Mouse (Mus musculus): ENCODE results near the gene Farsa. TPM values are rescaled to one million over a fixed set of nuclear protein-coding genes. Genes with fewer than 3 reads are reported as not detected.
A peak's percentile ranks its signal among the peaks of the same experiment; 100 is the strongest.
"Not testable (repeated sequence)": the region's sequence is repeated elsewhere in the genome, so short reads cannot be mapped to it uniquely, and the experiment has no call there.

Gene Farsa
- total RNA-seq, 2 experiments from 2014 or later: 49.7 to 58.0 TPM

- no peak overlapping the region for H3K27ac ChIP-seq
- peak overlapping the region; percentile 32; the same call in 1 of the 2 replicates for H3K4me3 ChIP-seq
- TF ChIP-seq CTCF (conservative IDR thresholded peaks at IDR 0.05): peak; percentile 88
- peak in 1 of 2 experiments; percentile 68 for DNase-seq (ENCODE audit: low spot score in 2 of 2)
These were observed 33.1 kb upstream of the Farsa start for GRCm38 (mm10) chr8:84823653-84824052.

GRCm38 (mm10) chr8:84825636-84826035 lies 31.2 kb upstream of the Farsa start:
- DNase-seq (ENCODE audit: low spot score in 2 of 2): no peak
- no peak overlapping the region for H3K27ac ChIP-seq
- H3K4me3 ChIP-seq: no peak overlapping the region
- TF ChIP-seq CTCF (conservative IDR thresholded peaks at IDR 0.05): no peak

DNA sequence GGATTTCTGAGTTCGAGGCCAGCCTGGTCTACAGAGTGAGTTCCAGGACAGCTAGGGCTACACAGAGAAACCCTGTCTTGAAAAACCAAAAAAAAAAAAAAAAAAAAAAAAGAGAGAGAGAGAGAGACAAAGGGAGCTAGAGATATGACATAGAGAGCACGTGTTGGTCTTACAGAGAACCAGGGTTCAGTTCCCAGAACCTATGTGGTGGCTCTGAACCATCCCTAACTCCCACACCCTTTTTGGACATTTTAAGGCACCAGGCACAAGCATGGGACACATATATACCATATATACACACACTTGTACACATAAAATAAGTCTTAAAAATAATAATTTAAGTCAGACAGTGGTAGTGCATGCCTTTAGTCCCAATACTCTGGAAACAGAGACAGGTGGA lies 30.3 kb upstream of the Farsa start:
- H3K4me3 ChIP-seq; H3K27ac ChIP-seq; DNase-seq (ENCODE audit: low spot score in 2 of 2): not testable (repeated sequence)

- peak within 1 kb of the TSS; percentile 87 for H3K4me3 ChIP-seq
- H3K27ac ChIP-seq: peak within 1 kb of the TSS; percentile 98
- no peak for DNase-seq (ENCODE audit: low spot score in 2 of 2)
- TF ChIP-seq CTCF (conservative IDR thresholded peaks at IDR 0.05): peak; percentile 35
These were observed 25.3 kb upstream of the Farsa start, which contains the start of gene Gadd45gip1 for GRCm38 (mm10) chr8:84831490-84831889. TSS of gene Gadd45gip1 (plus strand) at chr8:84831522.

DNA sequence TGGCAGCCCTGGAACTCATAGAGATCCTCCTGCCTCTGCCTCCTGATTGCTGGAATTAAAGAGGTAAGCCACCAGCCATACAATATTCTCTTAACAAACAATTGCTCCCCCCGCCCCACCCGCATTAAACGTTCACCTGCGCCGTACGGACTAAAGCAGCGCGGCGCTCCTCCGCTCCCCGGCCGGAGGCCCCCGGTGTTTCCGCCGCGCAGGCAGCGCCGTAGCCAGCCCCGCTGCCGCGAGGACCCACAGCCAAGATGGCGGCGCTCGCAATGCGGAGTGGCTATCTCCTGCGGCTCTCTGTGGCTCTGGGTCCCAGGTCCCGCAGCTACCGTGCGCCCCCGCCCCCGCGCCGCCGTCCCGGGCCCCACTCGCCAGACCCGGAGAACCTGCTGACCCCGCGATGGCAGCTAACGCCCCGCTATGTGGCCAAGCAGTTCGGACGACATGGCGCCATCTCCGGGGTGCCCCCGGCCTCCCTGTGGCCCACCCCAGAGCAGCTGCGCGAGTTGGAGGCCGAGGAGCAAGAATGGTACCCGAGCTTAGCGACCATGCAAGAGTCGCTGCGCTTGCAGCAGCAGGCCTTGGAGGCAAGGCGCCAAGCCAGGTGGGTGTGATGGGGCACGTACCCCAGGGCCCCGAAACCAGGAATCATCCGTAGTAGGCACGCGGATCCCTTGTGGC lies 24.6 kb upstream of the Farsa start:
- DNase-seq (ENCODE audit: low spot score in 2 of 2): peak in 1 of 2 experiments; percentile 78
- TF ChIP-seq CTCF (conservative IDR thresholded peaks at IDR 0.05): no peak
- Histone ChIP-seq H3K27ac (peak overlapping the region; percentile 98), H3K4me3 (peak overlapping the region; percentile 87)

- Histone ChIP-seq H3K4me3 (peak overlapping the region; percentile 87), H3K27ac (peak overlapping the region; percentile 98)
- DNase-seq (ENCODE audit: low spot score in 2 of 2): no peak
- peak; percentile 52 for TF ChIP-seq CTCF (conservative IDR thresholded peaks at IDR 0.05)
These were observed 23.7 kb upstream of the Farsa start for GRCm38 (mm10) chr8:84832759-84833742.

GRCm38 (mm10) chr8:84834002-84834865 lies 22.6 kb upstream of the Farsa start:
- TF ChIP-seq CTCF (conservative IDR thresholded peaks at IDR 0.05): no peak
- Histone ChIP-seq H3K4me3 (no peak overlapping the region), H3K27ac (peak overlapping the region; percentile 75)
- DNase-seq (ENCODE audit: low spot score in 2 of 2): no peak

DNA sequence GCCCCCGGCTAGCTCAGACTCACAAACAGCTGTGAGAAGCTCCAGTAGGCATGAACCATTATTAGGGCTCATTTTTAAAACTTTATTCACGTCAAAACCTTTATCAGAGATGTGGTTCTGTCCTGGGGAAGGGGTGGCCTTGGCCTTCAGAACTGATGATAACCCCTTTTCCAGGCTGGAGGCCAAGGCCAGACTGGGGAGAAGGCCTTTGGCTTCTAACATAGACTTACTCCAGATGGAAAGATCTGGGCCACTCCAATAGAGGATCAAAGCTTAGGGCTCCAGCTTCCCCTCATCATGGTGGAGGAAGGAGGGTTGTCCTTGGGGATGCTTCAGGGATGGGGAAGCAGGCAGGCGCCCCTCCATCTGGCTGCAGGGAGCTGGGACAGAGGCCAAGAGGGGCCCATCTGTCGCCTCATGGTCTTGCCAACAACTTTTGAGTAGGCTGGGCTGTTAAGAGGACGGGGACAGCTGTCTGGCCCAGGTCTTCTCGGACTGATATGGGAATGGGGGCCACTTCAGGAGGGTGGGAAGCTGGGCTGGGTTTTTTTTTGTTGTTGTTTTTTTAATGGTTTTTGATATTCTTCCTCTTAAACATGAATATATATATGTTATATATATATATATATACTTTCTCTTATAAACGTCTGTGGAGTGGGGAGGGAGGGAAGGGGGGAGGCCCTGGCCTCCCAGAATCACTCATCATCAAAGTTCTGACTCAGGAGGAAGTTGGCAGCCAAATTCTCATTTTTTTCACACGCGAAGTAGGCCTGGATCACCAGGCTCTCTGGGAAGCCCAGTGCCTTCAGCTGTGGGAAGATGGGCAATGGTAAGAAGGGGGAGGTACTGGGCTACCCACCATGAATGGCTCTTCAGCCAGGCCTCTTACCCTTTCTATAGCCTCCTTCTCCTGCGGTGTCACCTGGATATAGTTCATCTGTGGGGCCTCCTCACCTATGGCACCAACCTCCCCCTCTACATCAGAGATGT lies 21.6 kb upstream of the Farsa start:
- no peak overlapping the region for H3K4me3 ChIP-seq
- TF ChIP-seq CTCF (conservative IDR thresholded peaks at IDR 0.05): no peak
- peak; percentile 87 to 90 for DNase-seq (ENCODE audit: low spot score in 2 of 2)
- peak overlapping the region; percentile 75 for H3K27ac ChIP-seq

DNA sequence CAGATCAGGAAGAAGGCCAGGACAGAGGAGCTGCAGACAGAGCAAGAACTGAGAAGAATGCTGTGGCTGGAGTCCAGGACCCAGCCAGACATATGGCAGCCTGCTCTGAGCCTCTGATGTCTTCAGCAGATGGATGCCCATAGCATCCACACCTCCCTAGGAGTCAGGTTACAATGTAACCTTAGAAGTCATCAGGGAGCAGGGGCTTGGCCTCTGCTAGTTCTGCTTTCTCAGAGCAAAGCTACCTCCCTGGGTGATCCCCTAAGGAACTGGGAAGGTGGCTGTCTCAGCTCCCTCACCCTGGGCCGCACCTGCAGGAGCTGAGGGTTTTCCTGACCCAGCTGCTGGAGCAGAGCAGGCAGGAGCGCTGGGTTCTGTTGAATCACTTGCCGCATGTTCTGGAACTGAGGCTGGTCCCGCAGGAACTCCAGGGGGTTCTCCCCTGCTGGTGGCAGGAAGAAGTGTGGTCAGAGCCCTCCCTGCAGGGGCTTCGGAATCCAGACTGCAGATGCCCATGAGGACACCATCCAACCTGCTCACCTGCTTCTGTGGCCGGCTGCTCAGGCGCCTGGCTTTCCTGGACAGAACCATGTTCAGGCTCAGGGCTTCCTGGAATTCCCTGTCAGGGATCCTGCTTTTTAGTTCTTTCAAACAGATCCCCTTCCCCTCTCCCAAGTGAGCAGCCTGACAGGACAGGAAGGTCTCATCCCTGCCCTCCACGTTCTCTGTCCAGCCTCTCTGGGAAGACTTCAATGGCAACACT lies 19.5 kb upstream of the Farsa start:
- TF ChIP-seq CTCF (conservative IDR thresholded peaks at IDR 0.05): 0 out of 2 replicates have a peak, but pooled peaks have one; percentile 29
- Histone ChIP-seq H3K27ac (no peak overlapping the region), H3K4me3 (no peak overlapping the region)
- no peak for DNase-seq (ENCODE audit: low spot score in 2 of 2)

DNA sequence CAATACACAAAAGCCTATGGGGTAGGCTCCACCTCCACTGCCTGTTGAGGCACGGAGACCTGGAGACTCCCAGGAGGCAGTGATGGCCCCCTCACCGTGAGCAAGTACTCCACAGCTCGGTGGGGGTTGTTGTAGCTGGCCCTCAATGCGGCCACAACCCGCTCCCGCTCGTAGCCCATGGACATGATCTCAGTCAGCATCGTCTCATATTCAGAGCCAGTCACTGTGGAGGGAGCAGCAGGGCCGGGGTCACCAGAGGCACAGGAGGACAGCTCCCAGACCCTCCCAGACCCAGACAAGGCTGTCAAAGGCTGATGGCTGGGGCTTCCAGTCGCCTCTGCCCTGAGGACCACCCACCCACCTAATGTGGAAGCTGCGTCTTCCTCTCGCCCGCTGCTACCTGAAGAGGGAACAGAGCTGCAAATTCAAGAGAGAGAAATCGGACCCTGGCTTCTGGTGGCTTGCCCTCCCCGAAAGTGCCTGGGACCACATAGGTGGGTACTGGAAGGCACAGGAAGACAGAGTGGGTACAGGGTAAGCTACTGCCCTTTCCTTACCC lies 18.8 kb upstream of the Farsa start:
- Histone ChIP-seq H3K27ac (no peak overlapping the region), H3K4me3 (no peak overlapping the region)
- no peak for DNase-seq (ENCODE audit: low spot score in 2 of 2)
- no peak for TF ChIP-seq CTCF (conservative IDR thresholded peaks at IDR 0.05)

Measured in layer of hippocampus, adult 2 months (tissue).